Mouse (Mus musculus): Measurements from ENCODE around the gene Fbxo39. TPM values are rescaled to one million over a fixed set of nuclear protein-coding genes. Genes with fewer than 3 reads are reported as not detected.

Gene Fbxo39
- polyA plus RNA-seq, 1 experiment from 2014 or later: not detected

DNA sequence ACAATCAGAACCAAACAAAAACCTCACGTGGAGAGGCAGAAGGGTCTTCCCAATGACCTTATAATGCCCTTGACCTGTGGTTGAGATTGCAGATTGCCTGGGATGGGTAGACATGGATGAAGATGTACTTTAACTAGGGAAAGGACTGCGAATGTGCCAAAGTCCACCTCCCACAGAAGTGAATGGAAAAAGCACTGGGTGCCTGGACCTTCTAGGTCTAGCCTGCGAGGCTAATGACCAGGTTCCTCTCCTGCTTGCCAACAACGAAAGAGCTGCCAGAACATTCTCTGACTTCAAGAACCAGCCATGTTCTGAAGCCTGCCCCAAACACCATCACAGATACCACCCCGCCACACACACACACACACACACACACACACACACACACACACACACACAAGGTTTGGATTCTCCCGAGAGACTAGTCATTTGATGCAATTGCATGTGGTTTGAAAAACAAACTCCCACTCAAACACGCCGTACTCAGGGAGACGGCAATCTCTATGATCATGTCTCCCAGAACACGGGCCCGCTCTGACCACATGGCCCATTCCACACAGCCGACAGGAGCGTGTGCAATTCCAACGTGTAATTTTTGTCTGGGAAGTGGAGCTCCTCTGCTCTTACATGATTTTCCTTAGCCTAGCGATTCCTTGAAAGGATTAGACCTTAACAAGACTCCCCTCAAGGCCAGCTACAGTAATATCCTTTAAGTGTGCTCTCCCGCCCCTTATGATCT, 30.6 kb upstream of the Fbxo39 start:
- no peaks in the 10 kb centered on the region for H3K36me3 ChIP-seq (ENCODE audit: control insufficient read depth, insufficient read depth, low read length)
- no peaks in the 10 kb centered on the region for H3K9me3 ChIP-seq (ENCODE audit: control insufficient read depth, low read length)
- no peaks in the 10 kb centered on the region for H3K27me3 ChIP-seq (ENCODE audit: control insufficient read depth, insufficient read depth, low read depth, low read length)
- no peak overlapping the region for H3K4me3 ChIP-seq (ENCODE audit: low read length)
- H3K9ac ChIP-seq (ENCODE audit: low read length): no peak overlapping the region
- H3K4me1 ChIP-seq (replicated peaks; ENCODE audit: control insufficient read depth, insufficient read depth, low read length): no peaks in the 10 kb centered on the region
- no peak overlapping the region for H3K27ac ChIP-seq (ENCODE audit: low read length)
- WGBS: 81% methylated on average over 16 of the region's 16 CpGs
- H3K4me2 ChIP-seq (ENCODE audit: low read depth, low read length): no peak overlapping the region
- ATAC-seq (ENCODE audit: low read depth): no peak

GRCm38 (mm10) chr11:72284532-72285182, 29.6 kb upstream of the Fbxo39 start:
- Histone ChIP-seq H3K4me2 (ENCODE audit: low read depth, low read length) (no peak overlapping the region), H3K4me3 (ENCODE audit: low read length) (no peak overlapping the region), H3K27me3 (ENCODE audit: control insufficient read depth, insufficient read depth, low read depth, low read length) (no peaks in the 10 kb centered on the region), H3K27ac (ENCODE audit: low read length) (no peak overlapping the region), H3K4me1 (replicated peaks; ENCODE audit: control insufficient read depth, insufficient read depth, low read length) (no peaks in the 10 kb centered on the region), H3K9ac (ENCODE audit: low read length) (no peak overlapping the region), H3K9me3 (ENCODE audit: control insufficient read depth, low read length) (no peaks in the 10 kb centered on the region), H3K36me3 (ENCODE audit: control insufficient read depth, insufficient read depth, low read length) (no peaks in the 10 kb centered on the region)
- no peak for ATAC-seq (ENCODE audit: low read depth)
- 79% methylated on average over 14 of the region's 14 CpGs for WGBS

DNA sequence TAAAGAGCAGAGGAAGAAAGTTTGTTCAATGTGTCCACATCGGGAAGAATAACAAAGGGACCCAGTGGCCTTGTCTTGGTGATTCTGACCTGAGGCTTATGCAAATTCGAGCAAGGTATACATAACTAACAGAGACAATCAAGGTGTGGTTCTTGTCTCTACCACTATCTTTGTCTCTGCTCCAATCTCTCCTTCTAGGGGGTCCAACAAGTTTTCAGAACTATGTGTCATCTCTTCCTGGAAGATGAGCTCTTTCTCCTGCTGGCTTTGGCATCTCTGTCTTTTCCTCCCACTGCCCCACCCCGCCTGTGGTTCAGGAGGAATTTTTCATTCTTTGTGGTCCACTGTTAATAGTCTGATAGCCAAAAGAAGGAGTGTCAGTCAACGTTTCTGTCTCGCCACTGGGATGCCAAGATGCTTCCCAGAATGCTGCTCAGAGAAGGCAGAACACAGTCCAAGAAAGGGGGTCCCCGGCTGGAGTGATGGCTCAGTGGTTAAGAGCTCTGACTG, 28.2 kb upstream of the Fbxo39 start:
- Histone ChIP-seq H3K27me3 (ENCODE audit: control insufficient read depth, insufficient read depth, low read depth, low read length) (no peaks in the 10 kb centered on the region), H3K4me2 (ENCODE audit: low read depth, low read length) (no peak overlapping the region), H3K36me3 (ENCODE audit: control insufficient read depth, insufficient read depth, low read length) (no peaks in the 10 kb centered on the region), H3K9me3 (ENCODE audit: control insufficient read depth, low read length) (no peaks in the 10 kb centered on the region), H3K27ac (ENCODE audit: low read length) (no peak overlapping the region), H3K4me3 (ENCODE audit: low read length) (no peak overlapping the region), H3K9ac (ENCODE audit: low read length) (no peak overlapping the region), H3K4me1 (replicated peaks; ENCODE audit: control insufficient read depth, insufficient read depth, low read length) (no peaks in the 10 kb centered on the region)
- no peak for ATAC-seq (ENCODE audit: low read depth)
- 73% methylated on average over 6 of the region's 6 CpGs for WGBS

DNA sequence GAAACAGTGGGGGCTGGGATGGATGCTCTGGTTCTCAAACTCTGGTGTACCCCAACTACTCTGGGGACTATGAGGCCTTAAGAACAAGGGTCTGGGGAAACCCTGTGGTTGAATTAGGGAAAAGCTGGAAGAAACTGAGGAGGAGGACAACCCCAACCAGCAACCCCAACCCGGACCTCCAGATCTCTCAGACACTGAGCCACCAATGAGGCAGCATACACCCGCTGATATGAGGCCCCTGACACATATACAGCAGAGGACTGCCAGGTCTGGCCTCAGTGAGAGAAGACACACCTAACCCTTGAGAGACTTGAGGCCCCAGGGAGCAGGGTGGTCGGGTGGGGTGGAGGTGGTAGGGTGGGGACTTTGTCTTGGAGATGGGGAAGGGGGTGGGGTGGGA, 27.6 kb upstream of the Fbxo39 start:
- H3K27me3 ChIP-seq (ENCODE audit: control insufficient read depth, insufficient read depth, low read depth, low read length): no peaks in the 10 kb centered on the region
- no peak overlapping the region for H3K27ac ChIP-seq (ENCODE audit: low read length)
- H3K4me2 ChIP-seq (ENCODE audit: low read depth, low read length): no peak overlapping the region
- no peak overlapping the region for H3K9ac ChIP-seq (ENCODE audit: low read length)
- H3K9me3 ChIP-seq (ENCODE audit: control insufficient read depth, low read length): no peaks in the 10 kb centered on the region
- no peaks in the 10 kb centered on the region for H3K4me1 ChIP-seq (replicated peaks; ENCODE audit: control insufficient read depth, insufficient read depth, low read length)
- H3K36me3 ChIP-seq (ENCODE audit: control insufficient read depth, insufficient read depth, low read length): no peaks in the 10 kb centered on the region
- no peak for ATAC-seq (ENCODE audit: low read depth)
- no peak overlapping the region for H3K4me3 ChIP-seq (ENCODE audit: low read length)
- 73% methylated on average over 3 of the region's 3 CpGs for WGBS

- Histone ChIP-seq H3K4me1 (replicated peaks; ENCODE audit: control insufficient read depth, insufficient read depth, low read length) (no peaks in the 10 kb centered on the region), H3K9ac (ENCODE audit: low read length) (no peak overlapping the region), H3K27ac (ENCODE audit: low read length) (no peak overlapping the region), H3K4me3 (ENCODE audit: low read length) (no peak overlapping the region), H3K27me3 (ENCODE audit: control insufficient read depth, insufficient read depth, low read depth, low read length) (no peaks in the 10 kb centered on the region), H3K9me3 (ENCODE audit: control insufficient read depth, low read length) (no peaks in the 10 kb centered on the region), H3K36me3 (ENCODE audit: control insufficient read depth, insufficient read depth, low read length) (no peaks in the 10 kb centered on the region), H3K4me2 (ENCODE audit: low read depth, low read length) (no peak overlapping the region)
- ATAC-seq (ENCODE audit: low read depth): no peak
- WGBS: 97% methylated on average over 2 of the region's 2 CpGs
These were observed 27.1 kb upstream of the Fbxo39 start for GRCm38 (mm10) chr11:72287126-72287525.

GRCm38 (mm10) chr11:72287543-72287942, 26.7 kb upstream of the Fbxo39 start:
- no peak overlapping the region for H3K9ac ChIP-seq (ENCODE audit: low read length)
- H3K27ac ChIP-seq (ENCODE audit: low read length): no peak overlapping the region
- H3K4me3 ChIP-seq (ENCODE audit: low read length): no peak overlapping the region
- H3K9me3 ChIP-seq (ENCODE audit: control insufficient read depth, low read length): no peaks in the 10 kb centered on the region
- no peaks in the 10 kb centered on the region for H3K36me3 ChIP-seq (ENCODE audit: control insufficient read depth, insufficient read depth, low read length)
- WGBS: 89% methylated on average over 3 of the region's 3 CpGs
- H3K4me1 ChIP-seq (replicated peaks; ENCODE audit: control insufficient read depth, insufficient read depth, low read length): no peaks in the 10 kb centered on the region
- no peak overlapping the region for H3K4me2 ChIP-seq (ENCODE audit: low read depth, low read length)
- no peak for ATAC-seq (ENCODE audit: low read depth)
- H3K27me3 ChIP-seq (ENCODE audit: control insufficient read depth, insufficient read depth, low read depth, low read length): no peaks in the 10 kb centered on the region

- WGBS: 77% methylated on average over 2 of the region's 2 CpGs
These were observed 21.1 kb upstream of the Fbxo39 start for GRCm38 (mm10) chr11:72293116-72293515.

GRCm38 (mm10) chr11:72301334-72301733, 12.9 kb upstream of the Fbxo39 start, which contains the start of gene Xaf1:
Xaf1 (plus strand) TSS chr11:72301629.
- 4% methylated on average over 6 of the region's 6 CpGs for WGBS
- H3K4me2 ChIP-seq (ENCODE audit: low read depth, low read length): peak within 1 kb of the TSS; percentile 55
- peak within 1 kb of the TSS; percentile 56 for H3K27ac ChIP-seq (ENCODE audit: low read length)
- H3K4me1 ChIP-seq (replicated peaks; ENCODE audit: control insufficient read depth, insufficient read depth, low read length): peaks cover 2% of the 10 kb centered on the region
- ATAC-seq (ENCODE audit: low read depth): peak; percentile 96
- no peaks in the 10 kb centered on the region for H3K27me3 ChIP-seq (ENCODE audit: control insufficient read depth, insufficient read depth, low read depth, low read length)
- peak within 1 kb of the TSS; percentile 41 for H3K4me3 ChIP-seq (ENCODE audit: low read length)
- no peaks in the 10 kb centered on the region for H3K9me3 ChIP-seq (ENCODE audit: control insufficient read depth, low read length)
- peak within 1 kb of the TSS; percentile 49 for H3K9ac ChIP-seq (ENCODE audit: low read length)
- no peaks in the 10 kb centered on the region for H3K36me3 ChIP-seq (ENCODE audit: control insufficient read depth, insufficient read depth, low read length)

More at GRCm38 (mm10) chr11:72293116-72293515, 21.1 kb upstream of the Fbxo39 start:
- no peak overlapping the region for H3K27ac ChIP-seq (ENCODE audit: low read length)
- no peaks in the 10 kb centered on the region for H3K27me3 ChIP-seq (ENCODE audit: control insufficient read depth, insufficient read depth, low read depth, low read length)
- no peak overlapping the region for H3K4me3 ChIP-seq (ENCODE audit: low read length)
- H3K4me2 ChIP-seq (ENCODE audit: low read depth, low read length): no peak overlapping the region
- H3K9me3 ChIP-seq (ENCODE audit: control insufficient read depth, low read length): no peaks in the 10 kb centered on the region
- ATAC-seq (ENCODE audit: low read depth): no peak
- no peaks in the 10 kb centered on the region for H3K36me3 ChIP-seq (ENCODE audit: control insufficient read depth, insufficient read depth, low read length)
- H3K4me1 ChIP-seq (replicated peaks; ENCODE audit: control insufficient read depth, insufficient read depth, low read length): no peaks in the 10 kb centered on the region
- H3K9ac ChIP-seq (ENCODE audit: low read length): no peak overlapping the region

DNA sequence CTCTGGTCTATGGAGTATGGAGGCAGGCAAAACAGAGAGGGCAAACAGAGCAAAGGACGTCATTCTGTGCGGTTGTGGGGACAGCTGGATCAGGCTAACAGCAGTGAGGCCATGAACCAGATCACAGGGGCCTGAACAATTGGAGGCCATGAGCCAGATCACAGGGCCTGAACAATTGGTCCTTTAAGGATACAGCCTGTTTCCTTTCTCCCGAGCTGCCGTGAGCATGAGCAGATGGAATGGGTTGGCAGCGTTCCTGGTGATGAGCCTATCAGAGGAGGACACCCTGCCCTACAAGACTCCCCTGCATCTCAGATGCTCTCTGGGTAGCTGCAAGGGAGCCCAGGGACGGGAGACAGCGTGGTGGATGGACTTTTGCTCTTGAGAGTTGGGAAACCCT, 12.0 kb upstream of the Fbxo39 start:
- WGBS: 69% methylated on average over 7 of the region's 7 CpGs
- Histone ChIP-seq H3K4me2 (ENCODE audit: low read depth, low read length) (peak overlapping the region; percentile 55; the same call in 1 of the 2 replicates), H3K36me3 (ENCODE audit: control insufficient read depth, insufficient read depth, low read length) (no peaks in the 10 kb centered on the region), H3K27me3 (ENCODE audit: control insufficient read depth, insufficient read depth, low read depth, low read length) (no peaks in the 10 kb centered on the region), H3K27ac (ENCODE audit: low read length) (0 out of 2 replicates have a peak overlapping the region, but pooled peaks have one; percentile 18), H3K4me3 (ENCODE audit: low read length) (peak overlapping the region; percentile 41; the same call in 1 of the 2 replicates), H3K9me3 (ENCODE audit: control insufficient read depth, low read length) (no peaks in the 10 kb centered on the region), H3K4me1 (replicated peaks; ENCODE audit: control insufficient read depth, insufficient read depth, low read length) (peaks cover 2% of the 10 kb centered on the region), H3K9ac (ENCODE audit: low read length) (no peak overlapping the region)
- no peak for ATAC-seq (ENCODE audit: low read depth)

Measured in lung, embryonic 16.5 days (tissue).